Mouse (Mus musculus) monocyte, adult 5-6 weeks (primary cell): Measurements from ENCODE around the gene Papolb. TPM values are rescaled to one million over a fixed set of nuclear protein-coding genes. Genes with fewer than 3 reads are reported as not detected.
A peak's percentile ranks its signal among the peaks of the same experiment; 100 is the strongest.

Experiments
- ATAC-seq: fragments of 153-309, 156-312 bp; replicated peaks from 2 replicates; pipeline ENCODE4 v1.8.0; 2017; ENCODE audit warnings: mild to moderate bottlenecking; ENCODE audit not compliant: low TSS enrichment, insufficient number of reproducible peaks, severe bottlenecking, poor library complexity, low FRiP score
- total RNA-seq: library from RNA; stranded (forward); fragments of 200-1000, 200-491, 200-594 nt; gene quantifications from 3 replicates; pipeline ENCODE4 v1.2.3, GENCODE M21; 2017

The Papolb gene
- total RNA-seq, 1 experiment from 2014 or later = not detected

GRCm38 (mm10) chr5:142482512-142482911, 47.4 kb downstream of the Papolb start:
- no peak for ATAC-seq

GRCm38 (mm10) chr5:142478829-142479435, 50.9 kb downstream of the Papolb start:
- ATAC-seq = peak; percentile 65

GRCm38 (mm10) chr5:142477866-142478615, 51.8 kb downstream of the Papolb start:
- no peak for ATAC-seq

- no peak for ATAC-seq
Observed at GRCm38 (mm10) chr5:142477346-142477745, 52.5 kb downstream of the Papolb start.

Other genes with a start within 250 kb of the Papolb start
- 17.6 to 31.2 TPM (median 21.7 TPM) in 3 replicates for gene Foxk1, start 128.6 kb downstream of the Papolb start, total RNA-seq
- gene Ap5z1, start 66.1 kb downstream of the Papolb start, total RNA-seq = 6.7 to 13.7 TPM (median 6.9 TPM) in 3 replicates
- not detected in 3 replicates for gene Radil, start 21.0 kb upstream of the Papolb start, total RNA-seq
- not detected in 3 replicates for gene Mmd2, start 78.7 kb upstream of the Papolb start, total RNA-seq
- 32.8 to 45.3 TPM (median 37.6 TPM) in 3 replicates for gene Wipi2, start 97.6 kb upstream of the Papolb start, total RNA-seq
- gene Slc29a4, start 162.4 kb upstream of the Papolb start, total RNA-seq = 0.32 to 0.78 TPM (median 0.38 TPM) in 3 replicates